Mouse (Mus musculus) limb, embryonic 10.5 days (tissue): ENCODE data around the gene Atg7. TPM values are rescaled to one million over a fixed set of nuclear protein-coding genes. Genes with fewer than 3 reads are reported as not detected.
"Not testable (repeated sequence)": the region's sequence is repeated elsewhere in the genome, so short reads cannot be mapped to it uniquely, and the experiment has no call there.

Experiments used
- DNase-seq: peaks from one replicate; pipeline ENCODE4 v3.0.0-alpha.2; 2017; ENCODE audit warnings: low spot score
- H3K27ac ChIP-seq: fragments of 300-500 bp; sonication (generic); 2 replicates; pipeline ENCODE4 v1.5.1; 2016; ENCODE audit warnings: mild to moderate bottlenecking
- H3K27me3 ChIP-seq: fragments of 300-500 bp; sonication (generic); 2 replicates; pipeline ENCODE4 v1.6.1; 2016; ENCODE audit warnings: low read depth, mild to moderate bottlenecking; ENCODE audit not compliant: poor library complexity, severe bottlenecking
- H3K36me3 ChIP-seq: fragments of 300-500 bp; sonication (generic); 2 replicates; pipeline ENCODE4 v1.6.1; 2016; ENCODE audit warnings: mild to moderate bottlenecking, moderate library complexity
- H3K4me1 ChIP-seq: fragments of 300-500 bp; sonication (generic); 2 replicates; pipeline ENCODE4 v1.6.1; 2016
- H3K4me3 ChIP-seq: fragments of 300-500 bp; sonication (generic); 2 replicates; pipeline ENCODE4 v1.5.1; 2016; ENCODE audit warnings: mild to moderate bottlenecking, moderate library complexity
- H3K9me3 ChIP-seq: fragments of 300-500 bp; sonication (generic); replicated peaks from 2 replicates; pipeline ENCODE4 v1.6.1; 2016; ENCODE audit warnings: mild to moderate bottlenecking
- WGBS: fragments of 180-500 bp; shearing (Covaris S2); methylation state at CpG from one replicate; pipeline ENCODE4 v1.1.7; 2016; 5-methylcytosine and 5-hydroxymethylcytosine counted together
- polyA plus RNA-seq: library from polyadenylated mRNA; unstranded; fragments of >200 nt; fragmentation: Nextera tagmentation; extraction: Ambion mirVana; gene quantifications from 2 replicates; pipeline ENCODE4 v1.2.1, GENCODE M21; 2016

Gene Atg7
- polyA plus RNA-seq, 1 experiment from 2014 or later, result 21.0 TPM

DNA sequence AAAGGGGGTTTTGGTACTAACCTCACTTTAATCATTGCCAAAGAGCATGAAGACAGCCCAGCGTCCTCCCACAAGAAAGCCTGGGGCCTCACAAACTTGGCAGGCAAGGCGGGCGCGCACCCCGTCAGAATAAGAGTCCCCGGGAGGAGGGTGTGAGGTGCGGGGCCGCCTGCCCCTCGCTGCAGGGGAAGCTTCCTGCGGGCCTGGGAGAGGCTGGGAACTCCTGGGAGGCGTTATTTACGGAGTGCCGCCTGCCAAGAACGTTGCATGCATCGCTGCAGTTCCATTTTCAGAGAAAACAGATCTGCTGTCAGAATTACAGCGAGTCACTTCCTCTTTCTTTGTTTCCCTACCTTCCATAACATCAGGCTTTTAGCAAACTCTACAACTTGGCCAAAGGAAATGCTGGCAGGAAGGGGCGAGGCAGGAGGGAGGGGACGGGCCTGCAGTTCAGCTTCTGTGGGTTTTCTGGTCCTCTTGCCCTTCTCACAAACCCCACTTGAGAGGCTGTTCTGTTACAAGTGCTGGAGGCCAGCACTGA is 232.2 kb downstream of the Atg7 start:
- Histone ChIP-seq H3K27me3 (no peaks in the 10 kb centered on the region), H3K9me3 (no peaks in the 10 kb centered on the region), H3K4me3 (peak overlapping the region; percentile 58), H3K27ac (peak overlapping the region; percentile 94), H3K4me1 (peaks cover 80% of the 10 kb centered on the region), H3K36me3 (peaks cover 25% of the 10 kb centered on the region)
- under 1% methylated on average over 18 of the region's 18 CpGs for WGBS
- peak; percentile 97 for DNase-seq

- peak overlapping the region; percentile 94 for H3K27ac ChIP-seq
- peaks cover 24% of the 10 kb centered on the region for H3K36me3 ChIP-seq
- peaks cover 80% of the 10 kb centered on the region for H3K4me1 ChIP-seq
- H3K4me3 ChIP-seq, result no peak overlapping the region
- no peaks in the 10 kb centered on the region for H3K27me3 ChIP-seq
- no peak for DNase-seq
- WGBS, result 32% methylated on average over 4 of the region's 4 CpGs
- no peaks in the 10 kb centered on the region for H3K9me3 ChIP-seq
These were observed 233.1 kb downstream of the Atg7 start for GRCm38 (mm10) chr6:114876033-114876432.

- Histone ChIP-seq H3K27ac (peak overlapping the region; percentile 94), H3K4me3 (no peak overlapping the region), H3K36me3 (peaks cover 20% of the 10 kb centered on the region), H3K4me1 (peaks cover 79% of the 10 kb centered on the region), H3K27me3 (no peaks in the 10 kb centered on the region), H3K9me3 (no peaks in the 10 kb centered on the region)
- 85% methylated on average over 6 of the region's 6 CpGs for WGBS
- DNase-seq, result no peak
These were observed 233.6 kb downstream of the Atg7 start for GRCm38 (mm10) chr6:114876546-114876945.

- H3K27ac ChIP-seq, result peak overlapping the region; percentile 25; the same call in 1 of the 2 replicates
- H3K4me1 ChIP-seq, result peaks cover 87% of the 10 kb centered on the region
- no peaks in the 10 kb centered on the region for H3K27me3 ChIP-seq
- 90% methylated on average over 19 of the region's 19 CpGs for WGBS
- H3K9me3 ChIP-seq, result no peaks in the 10 kb centered on the region
- no peak overlapping the region for H3K4me3 ChIP-seq
- peaks cover 18% of the 10 kb centered on the region for H3K36me3 ChIP-seq
- DNase-seq, result no peak
These were observed 236.1 kb downstream of the Atg7 start for GRCm38 (mm10) chr6:114878841-114879520.

GRCm38 (mm10) chr6:114880798-114881197 is 237.9 kb downstream of the Atg7 start:
- Histone ChIP-seq H3K4me1 (peaks cover 85% of the 10 kb centered on the region), H3K4me3 (no peak overlapping the region), H3K27me3 (no peaks in the 10 kb centered on the region), H3K36me3 (peaks cover 36% of the 10 kb centered on the region), H3K27ac (no peak overlapping the region), H3K9me3 (no peaks in the 10 kb centered on the region)
- DNase-seq, result no peak
- 87% methylated on average over 4 of the region's 4 CpGs for WGBS

DNA sequence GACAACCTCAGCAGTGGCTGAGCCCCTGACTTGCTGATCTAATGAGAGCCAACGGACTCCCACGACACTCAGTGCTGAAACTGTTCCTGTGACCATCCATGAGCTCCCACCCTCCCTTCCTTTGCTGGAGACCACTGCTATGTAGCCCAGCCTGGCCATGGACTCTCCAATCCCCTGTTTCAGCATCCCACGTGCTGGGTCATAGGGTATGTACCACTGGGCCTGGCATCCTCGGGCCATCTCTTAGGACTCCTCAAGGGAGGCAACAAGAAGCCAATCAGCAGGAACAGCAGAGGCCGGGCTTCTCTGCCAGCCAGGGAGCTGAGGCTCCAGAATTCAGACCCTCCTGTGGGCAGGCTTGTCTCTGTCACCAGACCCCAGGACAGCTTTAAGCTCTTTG is 239.3 kb downstream of the Atg7 start:
- 73% methylated on average over 5 of the region's 5 CpGs for WGBS
- H3K9me3 ChIP-seq, result no peaks in the 10 kb centered on the region

DNA sequence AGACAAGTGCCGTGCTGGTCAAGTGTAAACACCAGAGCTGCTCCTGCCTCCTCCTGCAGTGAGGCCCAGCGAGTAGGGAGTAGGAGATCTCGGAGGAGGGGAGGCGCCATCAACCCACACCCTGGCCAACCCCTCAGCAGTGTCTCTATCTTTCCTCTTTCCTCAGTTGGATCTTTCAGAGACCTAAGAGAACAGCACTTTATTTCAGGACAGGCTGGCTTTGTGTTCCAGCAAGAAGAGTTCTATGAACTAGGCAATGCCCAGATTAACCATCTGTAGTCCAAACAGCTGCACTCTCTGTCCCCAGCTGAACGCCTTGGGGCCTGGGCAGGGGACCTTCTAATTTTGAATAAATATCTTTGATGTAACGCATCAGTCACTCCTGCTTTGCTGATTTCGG is 239.8 kb downstream of the Atg7 start:
- H3K36me3 ChIP-seq, result peaks cover 54% of the 10 kb centered on the region
- 45% methylated on average over 7 of the region's 7 CpGs for WGBS
- H3K27me3 ChIP-seq, result no peaks in the 10 kb centered on the region
- peak overlapping the region; percentile 91 for H3K27ac ChIP-seq
- H3K4me3 ChIP-seq, result peak overlapping the region; percentile 26
- H3K9me3 ChIP-seq, result no peaks in the 10 kb centered on the region
- no peak for DNase-seq
- H3K4me1 ChIP-seq, result peaks cover 85% of the 10 kb centered on the region

More for the DNA sequence above, 239.3 kb downstream of the Atg7 start:
- H3K27me3 ChIP-seq, result no peaks in the 10 kb centered on the region
- DNase-seq, result no peak
- peaks cover 85% of the 10 kb centered on the region for H3K4me1 ChIP-seq
- H3K4me3 ChIP-seq, result peak overlapping the region; percentile 26
- peaks cover 50% of the 10 kb centered on the region for H3K36me3 ChIP-seq
- H3K27ac ChIP-seq, result peak overlapping the region; percentile 91

GRCm38 (mm10) chr6:114883261-114883740 is 240.4 kb downstream of the Atg7 start:
- Histone ChIP-seq H3K27ac (peak overlapping the region; percentile 91), H3K4me1 (peaks cover 84% of the 10 kb centered on the region), H3K4me3 (peak overlapping the region; percentile 26), H3K36me3 (peaks cover 60% of the 10 kb centered on the region), H3K9me3 (no peaks in the 10 kb centered on the region), H3K27me3 (no peaks in the 10 kb centered on the region)
- WGBS, result 2% methylated on average over 9 of the region's 9 CpGs
- peak; percentile 83 for DNase-seq

GRCm38 (mm10) chr6:114885129-114885528 is 242.2 kb downstream of the Atg7 start:
- no peak for DNase-seq
- H3K36me3 ChIP-seq, result peaks cover 68% of the 10 kb centered on the region
- peaks cover 90% of the 10 kb centered on the region for H3K4me1 ChIP-seq
- WGBS, result 84% methylated on average over 5 of the region's 5 CpGs
- H3K9me3 ChIP-seq, result no peaks in the 10 kb centered on the region
- H3K27me3 ChIP-seq, result no peaks in the 10 kb centered on the region
- peak overlapping the region; percentile 91; the same call in 1 of the 2 replicates for H3K27ac ChIP-seq
- no peak overlapping the region for H3K4me3 ChIP-seq

DNA sequence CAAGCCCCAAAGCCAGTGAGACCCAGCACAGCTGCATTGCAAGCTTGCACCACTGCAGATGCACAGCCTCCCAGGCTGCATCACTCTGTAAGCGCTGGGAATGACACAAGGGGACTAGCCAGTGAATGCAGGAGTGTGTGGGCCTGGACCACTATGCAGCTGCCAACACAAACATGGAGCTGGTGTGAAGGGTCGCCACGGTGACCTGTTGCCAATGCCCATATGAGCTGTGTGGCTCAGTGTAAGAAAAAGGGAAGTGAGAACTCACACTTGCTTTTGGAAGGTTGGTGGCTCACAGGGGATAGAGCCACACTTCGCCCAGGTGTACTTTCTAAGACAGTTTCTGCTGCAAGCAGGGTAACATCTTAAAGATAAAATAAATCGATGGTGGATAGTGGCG is 243.1 kb downstream of the Atg7 start:
- H3K36me3 ChIP-seq, result peaks cover 70% of the 10 kb centered on the region
- H3K4me3 ChIP-seq, result no peak overlapping the region
- no peaks in the 10 kb centered on the region for H3K9me3 ChIP-seq
- peaks cover 90% of the 10 kb centered on the region for H3K4me1 ChIP-seq
- DNase-seq, result no peak
- no peaks in the 10 kb centered on the region for H3K27me3 ChIP-seq
- 92% methylated on average over 6 of the region's 6 CpGs for WGBS
- peak overlapping the region; percentile 74; the same call in 1 of the 2 replicates for H3K27ac ChIP-seq

- 78% methylated on average over 11 of the region's 11 CpGs for WGBS
- Histone ChIP-seq H3K36me3 (peaks cover 70% of the 10 kb centered on the region), H3K9me3 (no peaks in the 10 kb centered on the region), H3K4me1 (peaks cover 91% of the 10 kb centered on the region), H3K4me3 (no peak overlapping the region), H3K27ac (peak overlapping the region; percentile 37; the same call in 1 of the 2 replicates), H3K27me3 (no peaks in the 10 kb centered on the region)
- no peak for DNase-seq
These were observed 243.8 kb downstream of the Atg7 start for GRCm38 (mm10) chr6:114886504-114887361.

GRCm38 (mm10) chr6:114888922-114889321 is 246.0 kb downstream of the Atg7 start:
- H3K27me3 ChIP-seq, result no peaks in the 10 kb centered on the region
- peak; percentile 74 for DNase-seq
- H3K36me3 ChIP-seq, result peaks cover 76% of the 10 kb centered on the region
- WGBS, result 25% methylated on average over 13 of the region's 13 CpGs
- no peak overlapping the region for H3K4me3 ChIP-seq
- peak overlapping the region; percentile 67 for H3K27ac ChIP-seq
- H3K9me3 ChIP-seq, result no peaks in the 10 kb centered on the region
- H3K4me1 ChIP-seq, result peaks cover 91% of the 10 kb centered on the region

- DNase-seq, H3K27ac ChIP-seq, H3K4me3 ChIP-seq, H3K27me3 ChIP-seq, H3K9me3 ChIP-seq: not testable (repeated sequence)
- WGBS, result 80% methylated on average over 3 of the region's 3 CpGs
- peaks cover 66% of the 10 kb centered on the region for H3K36me3 ChIP-seq
- H3K4me1 ChIP-seq, result peaks cover 89% of the 10 kb centered on the region
These were observed 247.1 kb downstream of the Atg7 start for GRCm38 (mm10) chr6:114889971-114890370.
